Mouse (Mus musculus): Measurements from ENCODE around the gene Snx9.

Snx9 gene

DNA sequence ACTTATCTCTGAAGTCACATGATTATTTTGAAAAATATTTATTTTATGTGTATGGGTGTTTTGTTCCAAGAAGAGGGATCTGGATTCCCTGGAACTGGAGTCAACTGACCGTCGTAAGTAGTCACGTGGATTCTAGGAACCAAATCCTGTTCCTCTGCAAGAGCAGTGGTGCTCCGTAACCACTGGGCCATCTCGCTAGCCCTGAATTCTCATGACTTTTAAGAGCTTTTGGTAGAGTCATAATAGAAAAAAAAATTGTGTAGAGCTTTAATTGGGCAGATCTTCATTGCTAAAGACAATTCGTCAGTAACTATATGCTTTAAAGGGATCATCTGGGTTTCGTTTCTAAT is 2.5 kb downstream of the Snx9 start:
- DNase-seq (ENCODE audit: low spot score), result no peak

DNA sequence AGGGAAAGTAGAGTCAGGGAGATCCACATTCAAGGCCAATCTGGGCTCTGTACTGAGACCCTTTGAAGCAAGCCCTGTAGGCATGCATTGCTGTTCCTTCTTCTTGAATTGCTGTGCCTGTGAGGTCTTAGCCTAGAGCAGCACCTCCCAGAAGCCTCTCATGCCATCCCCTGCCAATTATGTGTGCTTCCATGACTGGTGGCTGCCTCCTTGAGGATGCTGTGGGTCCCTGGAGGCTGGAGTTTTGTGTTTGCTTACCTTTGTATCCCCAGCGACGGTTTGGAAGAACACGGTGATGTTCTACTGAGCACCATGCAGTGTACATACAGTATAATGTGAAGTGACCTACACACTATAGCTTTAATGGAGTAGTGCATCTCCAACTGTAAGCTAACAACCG is 4.2 kb downstream of the Snx9 start:
- no peak for DNase-seq (ENCODE audit: low spot score)

DNA sequence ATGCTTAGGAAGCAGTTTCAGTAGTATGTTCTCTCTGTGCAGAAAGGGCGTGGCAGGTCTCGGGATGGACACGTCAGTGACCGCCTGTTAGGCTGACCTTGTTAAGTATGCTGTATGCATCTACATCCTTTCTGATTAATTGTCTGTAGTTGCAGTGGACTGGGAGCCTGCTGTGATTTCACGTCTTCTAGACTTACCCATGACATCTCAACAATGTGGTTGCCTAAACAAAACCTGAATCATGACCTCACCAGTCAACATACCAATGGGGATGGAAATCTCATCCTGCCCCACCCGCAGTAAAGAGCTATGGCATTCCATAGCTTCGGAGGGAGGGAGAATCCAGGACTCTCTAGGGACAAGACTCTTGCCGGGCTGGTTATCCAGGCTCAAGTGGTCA is 5.0 kb downstream of the Snx9 start:
- DNase-seq (ENCODE audit: low spot score), result no peak

GRCm38 (mm10) chr17:5848706-5849415 is 7.7 kb downstream of the Snx9 start:
- DNase-seq (ENCODE audit: low spot score), result no peak

DNA sequence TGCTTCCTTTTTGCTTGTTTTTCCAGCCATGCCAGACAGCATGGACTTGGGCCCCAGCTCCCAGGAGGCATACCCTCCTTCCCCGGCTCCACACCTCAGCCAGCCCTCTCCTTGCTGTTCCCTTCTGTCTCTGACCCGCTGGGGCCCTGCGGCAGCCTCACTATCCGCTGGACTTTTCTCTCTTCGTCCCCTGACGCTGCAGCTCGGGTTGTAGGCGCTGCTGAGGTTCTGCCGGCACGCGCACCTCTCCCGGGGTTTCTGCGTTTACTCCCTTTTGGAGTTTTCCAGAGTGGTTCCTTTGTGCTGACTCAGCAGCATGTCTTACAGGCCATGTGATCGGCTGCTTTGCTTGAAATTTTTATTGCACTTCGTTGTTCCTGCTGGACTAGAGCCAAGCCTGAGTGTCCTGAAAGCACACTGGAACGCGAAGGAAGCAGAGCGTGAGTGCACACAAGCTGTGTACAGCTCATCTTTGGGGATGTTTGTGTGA is 8.3 kb downstream of the Snx9 start:
- DNase-seq (ENCODE audit: low spot score), result peak; percentile 86

- DNase-seq (ENCODE audit: low spot score), result no peak
Measured at GRCm38 (mm10) chr17:5850031-5850430, 8.9 kb downstream of the Snx9 start.

- DNase-seq (ENCODE audit: low spot score), result no peak
Measured at GRCm38 (mm10) chr17:5850476-5850875, 9.3 kb downstream of the Snx9 start.

DNA sequence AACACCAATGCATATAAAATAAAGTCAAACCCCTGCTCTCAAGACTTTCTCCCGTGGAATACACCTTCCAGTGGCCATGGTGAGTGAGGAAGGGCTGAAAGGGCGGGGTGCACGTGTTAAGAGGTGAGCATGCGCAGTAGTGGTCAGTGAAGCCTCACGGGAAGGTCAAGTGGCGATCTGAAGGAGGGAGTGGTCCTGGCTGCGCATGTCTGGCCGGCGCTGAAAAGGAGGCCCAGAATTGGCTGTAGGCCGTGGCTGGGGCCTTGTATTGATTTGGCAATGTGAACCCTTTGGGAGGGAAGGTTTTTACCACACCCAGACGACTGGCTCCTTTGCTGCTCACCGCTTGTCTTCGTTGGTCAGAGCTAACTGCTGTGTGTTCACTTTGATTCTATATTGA is 12.8 kb downstream of the Snx9 start:
- no peak for DNase-seq (ENCODE audit: low spot score)

DNA sequence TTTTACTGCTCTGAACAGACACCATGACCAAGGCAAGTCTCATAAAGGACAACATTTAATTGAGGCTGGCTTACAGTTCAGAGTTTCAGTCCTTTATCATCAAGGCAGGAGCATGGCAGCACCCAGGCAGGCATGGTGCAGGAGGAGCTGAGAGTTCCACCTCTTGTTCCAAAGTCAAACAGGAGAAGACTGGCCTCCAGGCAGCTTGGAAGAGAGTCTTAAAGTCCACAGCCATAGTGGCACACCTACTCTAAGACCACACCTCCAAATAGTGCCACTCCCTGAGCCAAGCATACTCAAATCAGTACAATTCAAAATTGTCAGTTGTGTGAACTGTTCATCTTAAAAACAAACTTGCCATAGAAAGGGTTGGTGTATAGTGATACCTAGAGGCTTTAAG is 14.4 kb downstream of the Snx9 start:
- no peak for DNase-seq (ENCODE audit: low spot score)

DNA sequence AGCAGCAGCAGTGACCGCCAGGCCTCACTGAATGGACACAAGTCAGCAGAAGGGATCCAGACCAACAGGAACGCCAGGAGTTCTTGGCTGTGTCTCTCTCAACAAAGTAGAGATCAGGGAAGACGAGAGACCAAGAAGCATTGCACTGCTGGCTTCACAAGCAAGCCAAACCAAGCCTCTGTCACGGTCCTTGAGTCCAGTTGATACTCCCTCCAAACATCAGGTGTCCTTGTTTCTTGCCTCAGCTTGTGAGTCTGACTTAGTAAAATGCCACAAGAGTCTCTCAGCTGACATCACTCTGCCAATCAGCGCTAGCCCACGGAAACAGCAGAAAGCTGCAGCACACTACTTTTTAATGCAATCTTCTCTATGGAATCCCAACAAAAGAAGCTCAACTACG is 15.3 kb downstream of the Snx9 start:
- no peak for DNase-seq (ENCODE audit: low spot score)

GRCm38 (mm10) chr17:5857206-5857605 is 16.1 kb downstream of the Snx9 start:
- no peak for DNase-seq (ENCODE audit: low spot score)

- DNase-seq (ENCODE audit: low spot score), result no peak
Measured at GRCm38 (mm10) chr17:5858209-5858608, 17.1 kb downstream of the Snx9 start.

DNA sequence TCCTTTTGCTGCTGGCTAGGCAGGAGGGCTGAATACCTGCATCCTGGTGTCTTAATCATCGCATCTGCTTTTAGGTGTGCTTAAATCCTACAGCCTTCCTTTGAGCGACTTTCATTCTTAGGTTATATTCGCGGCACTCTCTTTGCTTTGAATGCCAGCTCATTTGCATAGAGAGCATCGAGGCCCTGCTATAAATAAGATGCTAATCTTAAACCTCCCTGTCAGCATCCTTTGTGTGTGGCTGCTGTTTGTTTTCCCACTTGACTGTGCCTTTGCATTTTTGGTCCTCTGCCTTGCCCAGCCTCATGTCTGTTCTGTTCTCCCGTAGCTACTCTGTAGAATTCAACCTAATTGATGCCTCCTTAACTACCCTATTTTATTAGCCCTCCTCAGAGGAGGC is 21.2 kb downstream of the Snx9 start:
- no peak for DNase-seq (ENCODE audit: low spot score)

- no peak for DNase-seq (ENCODE audit: low spot score)
Measured at GRCm38 (mm10) chr17:5862869-5863268, 21.7 kb downstream of the Snx9 start.

- DNase-seq (ENCODE audit: low spot score), result no peak
Measured at GRCm38 (mm10) chr17:5863745-5864144, 22.6 kb downstream of the Snx9 start.

- DNase-seq (ENCODE audit: low spot score), result no peak
Measured at GRCm38 (mm10) chr17:5867456-5867855, 26.3 kb downstream of the Snx9 start.

DNA sequence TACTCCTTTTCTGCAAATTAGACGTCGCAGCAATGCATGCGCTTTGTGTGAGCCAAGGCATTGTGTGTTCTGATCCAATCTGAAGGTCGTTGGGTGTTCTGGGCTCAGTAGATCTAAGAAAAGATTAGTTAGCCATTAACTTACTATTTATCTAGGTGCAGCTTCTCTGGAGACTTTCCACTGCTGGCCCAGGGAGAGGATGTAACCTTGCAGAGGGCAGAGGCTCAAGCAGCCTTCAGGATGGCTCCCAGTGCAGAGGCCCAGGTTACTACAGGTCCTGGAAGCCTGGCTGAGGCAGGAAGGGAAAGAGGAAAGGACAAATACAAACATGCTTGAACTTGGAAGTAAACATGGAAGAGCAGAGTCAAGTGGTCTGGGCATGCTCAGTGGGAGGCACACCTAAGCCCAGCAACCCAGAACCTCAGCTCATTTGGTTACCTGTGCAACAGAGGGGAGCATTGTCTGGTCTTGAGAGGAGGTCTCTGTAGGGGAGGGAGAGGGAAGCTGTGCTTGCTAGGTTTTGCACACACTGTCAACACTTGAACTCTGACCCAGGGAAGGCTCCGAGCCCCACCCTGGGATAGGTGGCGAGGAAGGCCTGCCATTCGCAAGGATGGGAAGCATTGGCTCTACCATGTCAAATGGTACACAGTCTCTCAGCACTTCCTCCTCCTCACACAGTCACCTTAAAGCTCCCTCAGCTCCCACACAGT is 27.3 kb downstream of the Snx9 start:
- peak; percentile 27 for DNase-seq (ENCODE audit: low spot score)

GRCm38 (mm10) chr17:5869461-5869860 is 28.3 kb downstream of the Snx9 start:
- DNase-seq (ENCODE audit: low spot score), result no peak

GRCm38 (mm10) chr17:5870002-5870401 is 28.9 kb downstream of the Snx9 start:
- DNase-seq (ENCODE audit: low spot score), result no peak

GRCm38 (mm10) chr17:5870696-5871095 is 29.6 kb downstream of the Snx9 start:
- DNase-seq (ENCODE audit: low spot score), result no peak

GRCm38 (mm10) chr17:5872506-5872905 is 31.4 kb downstream of the Snx9 start:
- DNase-seq (ENCODE audit: low spot score), result peak; percentile 73

GRCm38 (mm10) chr17:5874565-5874964 is 33.4 kb downstream of the Snx9 start:
- no peak for DNase-seq (ENCODE audit: low spot score)

- no peak for DNase-seq (ENCODE audit: low spot score)
Measured at GRCm38 (mm10) chr17:5877611-5878157, 36.6 kb downstream of the Snx9 start.

All from urinary bladder, postnatal 14 days (tissue).